Mouse (Mus musculus) urinary bladder, postnatal 25 days (tissue): ENCODE results near the gene Nsun2.
A peak's percentile ranks its signal among the peaks of the same experiment; 100 is the strongest.

ENCODE experiments used
- DNase-seq: peaks from one replicate; pipeline ENCODE4 v3.0.0; 2022; ENCODE audit warnings: low spot score

Nsun2 gene

DNA sequence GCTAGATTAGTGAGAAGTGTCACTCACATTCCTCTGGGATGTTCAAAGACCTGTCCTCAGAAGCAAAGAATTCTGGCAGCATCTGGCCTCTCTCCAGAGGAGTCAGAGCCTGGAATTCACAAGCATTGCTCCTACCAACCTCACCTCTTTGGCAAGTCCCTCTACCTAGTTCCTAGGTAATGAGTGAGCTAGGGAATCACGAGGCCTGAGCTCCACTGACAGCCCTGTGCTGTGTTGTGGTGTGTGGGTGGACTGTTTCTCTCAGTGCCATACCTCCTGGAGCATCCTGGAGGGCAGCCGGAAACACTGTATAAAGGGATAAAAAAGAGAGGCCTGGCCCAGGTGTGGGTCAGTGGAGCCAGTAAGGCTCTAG, 9.4 kb upstream of the Nsun2 start:
- no peak for DNase-seq

DNA sequence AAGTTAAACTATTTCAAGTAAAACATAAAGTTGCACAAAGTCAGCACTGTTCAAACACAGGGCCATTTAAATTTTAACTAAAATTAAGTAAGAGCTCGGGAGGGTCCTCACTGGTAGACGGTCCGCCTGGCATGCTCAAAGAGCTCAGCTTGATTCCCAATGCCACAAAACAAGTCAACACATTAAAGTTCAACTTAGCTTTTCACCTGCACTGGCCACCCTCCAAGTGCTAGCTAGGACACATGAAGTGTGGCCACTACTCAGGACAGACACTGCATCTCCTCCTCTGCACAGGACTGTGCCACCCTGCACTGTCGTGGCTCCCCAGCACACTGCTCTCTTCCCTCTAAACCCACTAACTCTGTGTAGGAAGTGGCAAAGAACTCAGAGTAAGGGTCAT, 7.7 kb upstream of the Nsun2 start:
- DNase-seq, result no peak

DNA sequence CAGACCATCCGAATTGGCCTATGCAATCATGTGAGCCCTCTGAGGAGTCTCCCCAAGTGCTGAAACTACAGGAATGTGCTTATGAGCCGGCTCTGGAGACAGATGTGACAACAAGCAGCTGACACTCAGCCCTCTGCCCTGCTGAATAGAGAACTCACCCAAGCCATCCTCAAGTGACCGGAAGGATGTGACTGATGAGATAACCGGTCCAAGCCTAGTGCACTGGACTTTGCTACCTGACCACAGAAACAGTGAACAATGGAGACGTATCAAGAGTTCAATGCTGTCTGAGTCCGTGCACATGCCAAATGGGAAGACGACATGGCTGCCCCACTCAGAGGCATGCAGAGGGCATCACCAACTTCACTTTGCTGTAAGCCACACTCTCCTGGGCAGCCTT, 5.0 kb upstream of the Nsun2 start:
- DNase-seq, result no peak

DNA sequence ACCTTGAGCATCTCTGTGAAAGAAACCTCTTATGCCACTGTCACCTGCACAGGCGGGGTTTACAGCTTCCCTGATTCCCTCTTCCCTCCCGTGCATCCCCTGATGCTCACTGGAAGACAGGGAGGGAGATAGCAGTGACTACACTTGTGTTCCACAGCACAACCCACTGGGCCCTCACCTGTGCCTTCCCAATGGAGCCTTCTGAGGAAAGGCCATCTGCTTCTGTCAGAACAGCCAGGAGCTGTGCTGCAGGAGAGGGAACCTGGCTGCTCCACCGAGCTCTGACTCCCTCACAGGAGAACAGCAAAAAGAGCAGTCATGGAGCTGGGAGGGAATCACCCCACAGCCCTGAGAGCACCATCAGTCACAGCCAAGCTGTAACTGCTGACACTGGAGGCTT, 3.4 kb upstream of the Nsun2 start:
- DNase-seq, result no peak

DNA sequence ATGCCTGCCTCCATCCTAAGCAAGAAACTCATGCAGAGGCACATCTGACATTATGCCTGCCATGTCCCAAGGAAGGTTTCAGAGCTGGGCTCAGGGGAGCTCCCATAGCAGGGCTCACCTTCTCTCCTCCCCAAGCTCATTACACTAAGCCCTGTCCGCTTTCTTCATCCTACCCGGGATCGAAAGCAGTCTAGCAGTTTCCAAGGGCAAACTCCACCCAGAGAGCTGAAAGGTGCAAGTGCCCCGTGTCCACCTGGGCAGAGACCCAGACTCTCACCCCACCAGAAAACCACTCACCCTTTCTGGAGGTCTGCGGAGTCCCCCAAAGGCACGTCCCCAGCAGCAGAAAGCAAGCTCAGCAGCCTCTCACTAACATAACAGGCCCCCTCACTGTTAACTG, 2.6 kb upstream of the Nsun2 start:
- DNase-seq, result no peak

DNA sequence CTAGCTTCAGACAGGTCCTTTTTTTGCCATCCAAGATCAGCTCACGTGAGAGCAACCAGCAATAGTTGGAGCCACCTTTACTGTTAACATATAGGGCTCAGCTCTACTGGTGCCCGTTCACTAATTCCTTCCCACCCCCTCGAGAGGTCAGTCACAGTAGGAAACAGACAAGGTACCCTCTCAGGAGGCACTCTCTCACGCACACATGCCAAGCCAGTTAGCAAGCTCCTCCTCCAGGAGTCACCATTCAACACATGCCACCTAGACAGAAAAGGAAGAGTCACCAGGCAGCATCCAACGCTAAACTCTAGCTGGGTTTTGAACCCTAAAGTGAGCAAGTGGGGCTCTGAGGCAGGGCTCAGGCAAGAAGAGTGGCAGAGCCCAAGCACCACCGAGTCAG, 2.1 kb upstream of the Nsun2 start:
- no peak for DNase-seq

DNA sequence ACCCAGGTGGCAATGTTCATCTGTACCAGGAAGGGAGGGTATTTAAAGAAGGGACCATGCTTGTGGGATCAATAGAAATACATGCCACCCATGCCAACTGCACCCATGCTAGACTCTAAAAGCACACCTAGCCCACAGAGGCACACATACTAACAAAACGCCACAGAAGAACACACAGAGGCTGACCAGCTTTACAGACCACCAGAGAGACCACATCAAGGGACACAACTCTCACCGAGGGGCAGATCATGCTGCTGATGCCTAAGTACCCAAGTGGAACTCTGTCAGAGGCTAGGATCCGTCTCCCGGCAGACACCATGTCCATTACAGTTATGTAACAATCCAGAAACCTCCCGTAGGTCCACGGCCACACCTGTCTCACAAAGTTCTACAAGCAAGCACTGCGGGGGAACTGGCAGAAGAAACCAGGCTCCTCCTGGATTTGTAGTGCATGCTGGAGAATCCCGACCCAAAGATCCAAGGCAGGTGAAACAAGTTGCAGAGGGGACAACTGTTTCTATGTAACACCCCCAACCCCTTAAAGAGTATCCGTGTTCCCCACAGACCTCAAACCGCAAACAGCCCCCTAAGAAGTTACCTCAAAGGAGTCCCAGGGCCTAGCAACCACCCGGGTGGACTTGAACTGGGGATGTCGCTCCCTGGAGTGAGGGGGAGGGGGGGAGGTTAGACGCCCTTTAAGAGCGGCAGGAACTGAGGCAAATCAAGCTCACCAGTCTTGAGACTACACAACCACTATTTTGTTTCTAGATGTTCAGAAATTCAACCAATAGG, 1.2 kb upstream of the Nsun2 start:
- DNase-seq, result no peak

DNA sequence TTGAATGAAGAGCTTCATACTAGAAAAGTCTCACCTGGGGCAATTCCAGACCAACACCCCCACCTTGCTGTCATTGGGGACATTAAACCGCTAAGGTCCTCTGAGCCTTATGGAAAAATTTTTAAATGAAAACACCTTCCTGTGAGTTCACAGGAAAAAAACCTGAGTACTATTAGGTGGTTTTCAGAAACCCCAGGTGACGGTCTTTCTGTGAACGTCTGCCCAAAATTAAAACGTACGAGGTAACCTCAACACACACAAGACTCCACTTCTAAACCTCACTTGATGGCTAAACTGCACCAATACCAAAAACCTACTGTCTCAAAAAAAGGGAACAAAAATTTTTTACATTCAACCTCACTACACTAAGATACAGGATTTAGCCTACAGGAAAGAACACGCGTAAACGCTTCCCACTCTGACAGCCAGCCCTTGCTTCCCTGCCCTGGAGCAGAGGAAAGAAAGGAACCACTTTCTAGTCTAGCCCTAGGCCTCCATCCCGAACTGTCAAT, 597 bp upstream of the Nsun2 start:
- no peak for DNase-seq

DNA sequence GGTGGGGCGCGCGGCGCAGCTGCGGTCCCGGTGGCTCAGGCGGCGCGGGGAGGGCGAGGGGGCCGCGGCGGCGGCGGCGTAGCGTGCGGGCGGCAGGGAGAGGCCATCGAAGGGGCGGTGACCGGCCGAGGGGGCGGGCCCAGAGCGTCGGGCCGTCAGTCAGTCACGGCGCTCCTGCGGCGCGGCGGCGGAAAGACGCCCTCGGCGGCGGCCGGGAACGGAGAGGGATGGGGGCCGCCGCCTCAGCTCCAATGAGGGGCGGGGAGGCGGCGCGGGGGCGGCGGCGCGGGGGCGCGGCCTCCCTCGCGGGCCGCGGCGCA, 748 bp downstream of the Nsun2 start, which contains the start of gene Tent4a:
Gene Tent4a (minus strand): TSS at position 284 of the 320 bp plus-strand sequence.
- DNase-seq, result no peak

DNA sequence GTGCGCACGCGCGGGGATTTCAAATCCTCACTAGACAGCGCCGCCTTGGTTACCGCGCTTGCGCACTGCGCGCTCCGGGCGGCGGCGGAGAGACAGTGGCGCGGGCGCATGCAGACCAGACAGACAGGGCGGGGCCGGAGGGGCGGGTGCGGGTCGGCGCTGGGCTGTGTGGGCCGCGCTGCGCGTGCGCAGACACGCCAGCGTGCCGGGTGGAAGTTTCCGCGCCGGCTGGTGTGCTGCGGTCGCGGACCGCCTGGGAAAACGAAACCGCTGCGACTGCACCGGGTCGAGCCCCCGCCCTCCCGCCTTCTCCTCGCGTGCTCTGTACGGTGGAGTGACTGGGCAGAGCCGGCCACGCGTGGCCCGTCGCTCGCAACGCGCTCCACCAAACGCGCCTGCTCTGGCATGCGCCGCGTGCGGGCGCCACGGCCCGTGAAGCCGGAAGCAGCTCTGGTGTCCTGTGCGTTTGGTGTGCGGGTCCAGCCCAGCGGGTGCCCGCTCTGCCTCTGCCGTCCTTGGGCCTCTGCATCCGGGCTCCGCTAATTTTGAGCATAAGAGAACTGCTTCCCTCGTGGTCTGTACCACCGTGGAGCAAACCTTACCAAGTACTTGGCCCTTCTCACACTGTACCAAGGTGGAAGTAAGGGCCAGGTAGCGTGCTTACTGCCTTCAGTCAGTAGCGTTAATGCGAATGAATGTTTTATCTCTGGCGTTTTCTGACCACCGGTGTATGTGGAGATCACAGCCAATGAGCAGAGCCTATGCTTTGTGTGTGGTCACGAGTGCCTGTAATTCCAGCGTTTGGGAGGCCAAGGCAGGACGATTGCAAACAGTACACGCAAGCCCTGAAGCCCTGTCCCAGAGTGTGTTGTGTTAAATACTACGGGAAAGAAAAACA, 1.4 kb downstream of the Nsun2 start:
- peak; percentile 97 for DNase-seq

DNA sequence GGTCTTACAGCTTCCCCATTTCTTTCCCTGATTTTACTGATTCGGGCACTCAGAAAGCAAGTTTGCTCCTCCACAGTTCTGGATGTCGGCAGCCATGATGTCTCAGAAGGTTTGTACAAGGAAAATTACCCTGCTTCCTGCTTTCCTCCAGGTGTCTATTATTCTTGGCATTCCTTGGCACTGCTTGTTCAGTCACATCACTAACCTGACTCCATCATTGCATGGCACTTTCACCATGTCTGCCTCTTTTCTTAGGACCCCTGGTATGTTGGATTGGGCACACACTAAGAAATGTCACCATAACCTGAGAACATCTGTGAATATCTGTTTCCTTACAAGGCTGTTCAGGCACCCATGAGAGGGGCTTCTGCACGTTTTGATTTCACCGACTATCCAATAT, 2.5 kb downstream of the Nsun2 start:
- DNase-seq, result no peak

DNA sequence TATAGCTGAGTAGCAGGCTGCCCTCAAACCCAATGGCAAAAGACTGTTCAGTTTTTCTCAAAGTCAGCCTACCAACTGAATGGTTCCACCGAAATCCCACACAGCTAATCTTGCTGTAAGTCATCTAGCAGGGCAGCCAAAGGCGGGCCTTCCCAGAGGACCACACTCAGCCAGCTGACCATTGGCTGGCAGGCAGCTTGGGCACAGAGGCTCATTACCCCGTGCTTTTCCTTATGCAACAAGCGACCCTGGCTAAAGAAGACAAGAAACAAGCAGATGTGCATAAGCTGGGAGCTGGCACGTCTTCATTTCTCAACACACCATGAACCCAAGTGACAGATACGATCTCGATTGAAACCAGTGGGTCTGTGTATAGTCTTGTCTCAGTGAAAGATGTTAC, 3.8 kb downstream of the Nsun2 start:
- DNase-seq, result no peak

DNA sequence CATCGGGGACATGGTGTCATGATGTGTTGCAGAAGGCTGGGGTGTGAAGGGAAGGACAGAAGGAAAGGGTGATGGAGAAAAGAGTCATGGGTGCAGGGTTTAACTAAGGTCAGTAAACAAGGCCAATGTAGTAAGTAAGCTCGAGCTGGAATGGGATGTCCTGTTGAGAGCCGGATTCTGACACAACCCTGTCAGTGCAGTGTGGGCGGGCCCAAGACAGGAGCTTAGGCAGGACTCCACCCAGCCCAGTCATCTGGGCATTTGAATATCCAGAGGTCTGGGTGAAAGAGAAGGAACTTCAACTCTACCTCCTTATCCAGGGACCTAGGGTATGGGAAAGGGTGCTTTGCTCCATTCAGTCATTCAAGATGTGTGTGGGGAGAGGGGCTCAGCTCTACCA, 4.8 kb downstream of the Nsun2 start:
- no peak for DNase-seq

DNA sequence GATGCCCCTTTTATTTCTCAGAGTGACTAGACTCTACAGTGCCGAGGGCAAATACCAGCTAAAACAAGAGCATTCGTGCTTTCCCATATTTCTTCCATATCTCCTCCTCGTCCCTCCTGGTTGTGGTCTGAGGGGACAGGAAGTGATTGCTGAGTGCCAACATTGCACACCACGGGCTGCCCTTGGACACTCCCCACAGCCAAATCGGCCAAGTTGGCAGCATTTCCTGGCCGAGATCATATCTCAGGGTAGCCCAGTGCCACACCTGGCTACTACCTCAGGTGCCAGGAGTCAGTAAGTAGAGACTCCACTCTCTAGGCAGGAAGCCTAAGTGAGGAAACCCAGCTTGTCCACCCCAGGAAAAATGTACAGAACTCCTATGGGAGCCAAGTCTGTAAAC, 7.7 kb downstream of the Nsun2 start:
- no peak for DNase-seq

DNA sequence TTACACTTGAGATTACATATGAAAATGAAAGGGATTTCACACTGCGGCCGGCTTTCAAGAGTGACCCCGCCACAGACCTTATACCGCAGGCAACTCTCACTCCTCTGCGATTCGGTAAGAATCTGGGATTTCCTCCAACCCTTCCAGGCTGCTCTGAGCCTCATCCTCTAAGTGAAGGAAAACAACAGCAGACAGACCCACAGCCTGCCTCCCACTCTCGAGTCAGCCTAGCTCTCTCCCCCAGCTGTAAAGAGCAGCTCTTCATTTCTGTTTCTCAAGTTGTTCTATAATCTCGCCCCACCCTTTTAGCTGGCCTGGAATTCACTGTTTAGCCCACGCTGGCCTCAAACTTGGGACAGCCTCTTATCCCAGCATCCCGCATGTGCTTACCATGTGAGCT, 8.2 kb downstream of the Nsun2 start:
- no peak for DNase-seq

DNA sequence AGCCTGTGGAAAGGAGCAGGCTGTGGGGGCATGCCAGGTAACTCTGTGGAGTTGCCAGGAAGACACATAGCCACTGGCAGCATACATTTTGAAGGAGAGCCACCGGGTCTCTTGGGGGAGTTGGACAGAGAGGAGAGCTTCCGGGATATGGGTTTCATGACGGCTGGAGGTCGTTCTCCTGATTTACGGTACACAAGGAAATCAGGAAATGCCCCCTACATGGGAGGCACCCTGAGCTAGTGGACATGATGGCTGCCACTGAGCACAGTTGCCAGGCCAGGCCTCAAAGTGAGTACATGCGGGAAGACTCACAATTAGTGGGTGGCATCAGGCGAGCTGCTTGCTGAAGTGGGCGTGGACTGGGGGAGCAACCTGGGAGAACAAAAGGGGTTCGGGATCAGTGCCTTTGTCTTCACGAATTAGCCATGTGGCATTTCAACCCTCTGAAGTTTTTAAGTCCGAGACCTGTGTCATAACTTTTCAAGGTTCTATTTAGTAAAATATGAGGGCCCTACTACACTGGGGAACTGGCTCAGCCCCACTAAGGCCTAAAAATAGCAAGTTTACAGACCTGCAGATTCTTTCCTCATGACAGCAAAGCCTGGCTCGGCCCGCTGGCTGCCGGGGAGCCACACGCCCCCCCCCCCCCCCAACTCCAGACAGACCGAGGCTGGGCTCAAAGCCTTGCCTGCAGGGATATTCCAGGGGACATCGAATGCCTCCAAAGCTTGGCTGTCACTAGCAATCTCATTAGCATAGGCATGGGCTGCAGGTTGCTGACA, 9.2 kb downstream of the Nsun2 start:
- no peak for DNase-seq

DNA sequence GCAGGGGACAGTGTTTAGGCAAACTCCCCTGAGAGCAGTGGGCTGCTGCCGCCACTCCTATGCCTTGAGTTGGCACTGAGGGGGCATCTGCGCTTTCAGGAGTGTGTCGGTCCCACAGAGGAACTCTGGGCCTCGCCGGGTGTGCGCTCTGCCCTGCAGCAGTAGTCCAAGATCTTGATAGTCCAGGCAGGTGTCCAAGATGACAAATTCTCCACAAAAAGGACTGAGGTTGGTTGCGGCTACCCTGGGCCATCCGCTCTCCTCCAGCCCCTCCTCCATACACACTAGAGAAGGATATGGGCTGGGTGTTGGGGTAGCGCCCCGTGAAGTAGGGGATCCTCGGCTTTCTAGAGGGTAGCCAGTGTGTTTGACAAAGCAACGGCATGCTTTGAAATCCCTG, 10.0 kb downstream of the Nsun2 start:
- no peak for DNase-seq

DNA sequence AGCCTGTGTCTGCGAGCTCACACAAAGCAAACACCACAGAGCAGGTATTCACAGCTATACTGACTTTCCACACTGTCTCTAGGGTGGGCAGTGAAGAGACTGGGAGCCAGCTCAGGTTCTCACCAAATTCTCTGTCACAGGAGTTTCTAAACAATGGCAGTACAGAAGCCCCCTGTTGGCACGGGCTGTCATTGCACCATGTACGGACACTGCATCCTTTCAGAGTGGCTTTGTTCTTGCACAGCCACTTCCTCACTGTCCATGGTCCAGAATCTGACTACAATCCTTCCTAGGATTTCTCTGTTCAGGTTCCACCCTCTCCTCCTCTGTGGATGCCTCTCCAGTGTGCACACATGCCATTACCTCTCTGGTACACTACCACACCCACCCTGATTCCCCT, 11.5 kb downstream of the Nsun2 start:
- peak; percentile 32 for DNase-seq

DNA sequence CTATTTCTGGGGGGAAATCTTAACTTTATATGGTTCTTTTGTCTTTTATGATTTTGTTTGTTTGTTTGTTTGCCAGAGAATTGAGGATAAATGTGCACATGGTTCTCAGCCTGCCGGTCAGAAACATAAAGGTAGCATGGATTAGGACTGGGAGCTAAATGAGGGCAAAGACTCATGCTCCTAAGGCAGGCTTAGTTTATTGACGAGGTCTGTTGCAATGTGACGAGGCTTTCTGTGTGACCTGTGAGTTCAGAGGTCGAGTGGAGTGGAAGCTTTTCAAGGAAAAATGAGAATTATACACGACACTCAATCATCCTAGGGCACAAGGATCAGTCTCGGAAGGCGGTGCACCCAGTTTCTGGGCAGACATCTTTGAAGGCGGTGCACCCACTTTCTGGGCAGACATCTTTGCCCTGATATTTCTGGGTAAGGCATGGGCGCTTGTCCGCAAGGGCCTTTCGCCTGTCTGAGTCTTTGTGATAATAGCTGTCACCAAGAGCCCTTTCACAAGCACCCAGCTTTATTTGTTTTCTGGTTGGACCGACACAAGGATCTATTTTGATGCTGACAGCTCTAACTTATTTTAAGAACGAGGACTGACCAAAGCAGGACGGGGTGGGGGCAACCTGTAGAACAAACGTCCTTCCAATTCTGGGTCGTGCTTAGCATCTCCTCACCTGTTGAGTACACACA, 14.1 kb downstream of the Nsun2 start:
- DNase-seq, result no peak

DNA sequence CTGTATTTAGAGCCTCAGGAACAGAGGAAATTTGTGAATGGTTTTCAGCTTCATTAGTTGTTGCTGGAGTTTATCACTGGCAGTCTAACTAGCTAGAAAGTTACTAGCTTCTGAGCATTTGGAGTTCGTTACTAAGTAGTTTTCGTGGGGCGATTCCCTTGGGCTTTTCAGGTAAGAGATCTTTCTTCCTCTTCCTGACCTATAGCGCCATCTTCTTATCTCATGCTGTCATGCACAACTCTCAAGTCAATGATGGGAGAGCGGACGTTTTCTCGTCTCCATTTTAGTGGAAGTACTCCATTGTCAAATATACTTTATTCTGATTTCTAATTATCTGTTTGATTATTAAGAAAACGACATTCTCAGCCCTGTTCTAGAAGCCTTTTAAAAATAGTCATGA, 16.4 kb downstream of the Nsun2 start:
- no peak for DNase-seq

DNA sequence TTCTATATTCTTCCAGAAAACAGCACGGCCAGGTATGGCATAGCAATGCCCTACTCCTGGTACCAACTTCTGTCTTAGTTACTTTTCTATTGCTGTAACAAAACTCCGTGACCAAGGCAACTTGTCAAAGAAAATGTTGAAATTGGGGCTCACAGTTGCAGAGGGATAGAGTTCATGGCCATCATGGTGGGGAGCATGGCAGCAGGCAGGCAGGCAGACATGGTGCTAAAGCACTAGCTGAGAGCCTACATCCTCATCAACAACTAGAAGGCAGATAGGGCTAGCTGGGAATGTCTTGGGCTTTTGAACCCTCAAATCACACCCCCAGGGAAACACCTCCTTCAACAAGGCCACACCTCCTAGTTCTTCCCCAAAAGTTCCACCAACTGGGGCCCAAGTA, 17.3 kb downstream of the Nsun2 start:
- no peak for DNase-seq

DNA sequence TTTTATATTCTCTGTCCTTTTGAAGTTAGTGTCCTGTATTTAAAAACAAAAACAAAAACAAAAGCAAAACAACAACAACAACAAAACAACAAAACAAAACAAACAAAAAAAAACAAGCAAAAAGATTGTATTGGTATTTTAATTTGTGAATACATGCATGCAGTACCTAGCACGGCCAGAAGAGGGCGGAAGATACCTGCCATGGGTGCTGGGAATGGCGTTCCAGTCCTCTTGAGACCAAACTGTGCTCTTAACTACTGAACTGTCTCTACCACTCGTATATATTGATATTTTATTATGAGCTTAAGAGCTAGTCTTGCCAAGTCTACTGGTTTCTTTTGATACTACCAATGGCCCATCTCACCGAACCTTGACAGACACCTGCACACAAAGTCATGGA, 19.5 kb downstream of the Nsun2 start:
- peak; percentile 50 for DNase-seq
